Mouse (Mus musculus): ENCODE data around the gene Sh3pxd2a. TPM values are rescaled to one million over a fixed set of nuclear protein-coding genes. Genes with fewer than 3 reads are reported as not detected.

The Sh3pxd2a gene
- polyA plus RNA-seq, 1 experiment from 2014 or later = 6.4 TPM

DNA sequence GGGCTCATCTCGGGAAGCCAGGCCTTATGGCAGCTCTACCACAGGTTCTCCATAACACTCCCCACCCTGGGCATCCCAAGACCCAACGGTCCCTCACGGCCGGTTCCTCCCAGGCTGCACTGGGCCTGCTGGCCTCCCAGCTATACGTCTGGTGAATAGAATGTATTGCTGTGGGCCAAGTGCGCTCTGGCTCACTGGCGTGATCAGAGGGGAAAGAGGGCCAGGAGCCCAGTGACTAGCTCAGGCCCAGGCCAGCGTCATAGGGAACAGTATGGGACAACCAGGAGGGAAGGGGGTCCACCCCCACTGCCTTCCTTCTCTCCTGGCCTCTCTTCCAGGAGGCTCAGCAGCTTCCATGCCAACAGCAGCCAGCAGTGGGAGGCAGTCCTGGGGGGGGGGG is 145.1 kb downstream of the Sh3pxd2a start:
- WGBS = 91% methylated on average over 8 of the region's 8 CpGs
- no peak for ATAC-seq (replicated peaks; ENCODE audit: low FRiP score)
- no peaks in the 10 kb centered on the region for H3K9me3 ChIP-seq (replicated peaks)
- H3K4me2 ChIP-seq = 0 out of 2 replicates have a peak overlapping the region, but pooled peaks have one; percentile 37
- H3K4me1 ChIP-seq = peaks cover 71% of the 10 kb centered on the region
- no peak overlapping the region for H3K9ac ChIP-seq
- no peak overlapping the region for H3K4me3 ChIP-seq (replicated peaks)
- H3K36me3 ChIP-seq = no peaks in the 10 kb centered on the region
- no peak overlapping the region for H3K27ac ChIP-seq
- H3K27me3 ChIP-seq = no peaks in the 10 kb centered on the region

- ATAC-seq (replicated peaks; ENCODE audit: low FRiP score) = no peak
- H3K4me2 ChIP-seq = 0 out of 2 replicates have a peak overlapping the region, but pooled peaks have one; percentile 15
Observed at GRCm38 (mm10) chr19:47317063-47317938, 146.9 kb downstream of the Sh3pxd2a start.

GRCm38 (mm10) chr19:47316288-47317062 is 147.7 kb downstream of the Sh3pxd2a start:
- 70% methylated on average over 19 of the region's 19 CpGs for WGBS
- Histone ChIP-seq H3K27ac (peak overlapping the region; percentile 96), H3K4me2 (no peak overlapping the region)

More at GRCm38 (mm10) chr19:47317063-47317938, 146.9 kb downstream of the Sh3pxd2a start:
- H3K27ac ChIP-seq = peak overlapping the region; percentile 57
- no peaks in the 10 kb centered on the region for H3K9me3 ChIP-seq (replicated peaks)
- H3K4me3 ChIP-seq (replicated peaks) = no peak overlapping the region
- no peak overlapping the region for H3K9ac ChIP-seq
- peaks cover 88% of the 10 kb centered on the region for H3K4me1 ChIP-seq
- no peaks in the 10 kb centered on the region for H3K27me3 ChIP-seq
- WGBS = 67% methylated on average over 15 of the region's 15 CpGs
- 0 out of 2 replicates have a peak, but pooled peaks cover 2% of the 10 kb centered on the region for H3K36me3 ChIP-seq

GRCm38 (mm10) chr19:47315917-47316265 is 148.3 kb downstream of the Sh3pxd2a start:
- no peak overlapping the region for H3K9ac ChIP-seq
- WGBS = 33% methylated on average over 1 of the region's 1 CpGs
- no peaks in the 10 kb centered on the region for H3K27me3 ChIP-seq
- peaks cover 12% of the 10 kb centered on the region; the same call in 1 of the 2 replicates for H3K36me3 ChIP-seq
- H3K4me2 ChIP-seq = 0 out of 2 replicates have a peak overlapping the region, but pooled peaks have one; percentile 79
- H3K27ac ChIP-seq = peak overlapping the region; percentile 96
- peaks cover 96% of the 10 kb centered on the region for H3K4me1 ChIP-seq
- ATAC-seq (replicated peaks; ENCODE audit: low FRiP score) = no peak
- H3K9me3 ChIP-seq (replicated peaks) = no peaks in the 10 kb centered on the region
- H3K4me3 ChIP-seq (replicated peaks) = no peak overlapping the region

More at GRCm38 (mm10) chr19:47316288-47317062, 147.7 kb downstream of the Sh3pxd2a start:
- no peak for ATAC-seq (replicated peaks; ENCODE audit: low FRiP score)
- peaks cover 96% of the 10 kb centered on the region for H3K4me1 ChIP-seq
- H3K9ac ChIP-seq = no peak overlapping the region
- no peak overlapping the region for H3K4me3 ChIP-seq (replicated peaks)
- peaks cover 10% of the 10 kb centered on the region; the same call in 1 of the 2 replicates for H3K36me3 ChIP-seq
- no peaks in the 10 kb centered on the region for H3K9me3 ChIP-seq (replicated peaks)
- no peaks in the 10 kb centered on the region for H3K27me3 ChIP-seq

DNA sequence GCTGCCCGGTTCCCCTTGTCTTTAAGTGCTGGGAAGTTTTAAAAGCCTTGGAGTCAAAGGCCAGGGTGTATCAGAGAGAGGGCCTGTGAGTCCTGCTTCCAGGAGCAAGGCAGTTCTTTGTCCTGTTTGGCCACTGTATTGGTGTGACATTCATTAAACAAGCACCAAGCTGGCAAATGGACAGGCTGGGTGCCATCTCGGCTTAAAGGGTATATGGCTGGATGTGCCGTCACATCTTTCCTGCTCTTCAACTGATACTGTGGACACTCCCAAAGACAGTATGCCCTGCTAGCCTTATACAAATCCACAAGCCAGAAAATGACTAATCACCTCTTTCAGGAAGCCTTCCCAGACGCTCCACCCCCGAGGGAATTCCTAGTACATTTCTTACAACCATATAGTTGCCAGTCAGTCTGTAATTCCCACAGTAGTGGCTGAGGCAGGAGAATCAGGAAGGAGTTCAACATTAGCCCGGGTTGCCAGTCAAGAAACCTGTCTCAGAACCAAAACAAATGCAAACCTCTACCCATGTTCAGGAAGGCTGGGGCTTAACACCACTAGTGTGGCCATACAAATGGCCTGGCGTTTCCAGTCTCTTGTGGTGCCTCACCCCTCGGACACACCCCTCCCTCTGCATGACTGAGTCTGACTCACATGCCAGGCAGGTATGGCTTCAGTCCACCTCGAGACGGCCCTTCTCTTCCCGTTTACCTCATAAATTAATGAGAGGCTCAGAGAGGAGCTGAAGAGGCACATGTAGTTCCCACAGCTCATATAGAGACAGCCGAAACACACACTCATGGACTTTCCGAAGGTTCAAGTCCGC is 148.9 kb downstream of the Sh3pxd2a start:
- no peaks in the 10 kb centered on the region for H3K27me3 ChIP-seq
- H3K27ac ChIP-seq = peak overlapping the region; percentile 96
- H3K4me2 ChIP-seq = peak overlapping the region; percentile 79
- peak overlapping the region; percentile 65; the same call in 1 of the 2 replicates for H3K9ac ChIP-seq
- H3K9me3 ChIP-seq (replicated peaks) = no peaks in the 10 kb centered on the region
- peak overlapping the region; percentile 55 for H3K4me3 ChIP-seq (replicated peaks)
- peaks cover 14% of the 10 kb centered on the region; the same call in 1 of the 2 replicates for H3K36me3 ChIP-seq
- WGBS = 35% methylated on average over 14 of the region's 14 CpGs
- H3K4me1 ChIP-seq = peaks cover 90% of the 10 kb centered on the region
- no peak for ATAC-seq (replicated peaks; ENCODE audit: low FRiP score)

- Histone ChIP-seq H3K4me3 (replicated peaks) (peak overlapping the region; percentile 55), H3K9ac (peak overlapping the region; percentile 65), H3K27me3 (no peaks in the 10 kb centered on the region), H3K9me3 (replicated peaks) (no peaks in the 10 kb centered on the region), H3K4me1 (peaks cover 87% of the 10 kb centered on the region), H3K4me2 (peak overlapping the region; percentile 79), H3K27ac (peak overlapping the region; percentile 96), H3K36me3 (peaks cover 23% of the 10 kb centered on the region; the same call in 1 of the 2 replicates)
- peak; percentile 85 for ATAC-seq (replicated peaks; ENCODE audit: low FRiP score)
- WGBS = 8% methylated on average over 44 of the region's 49 CpGs
Observed at GRCm38 (mm10) chr19:47314076-47314941, 149.9 kb downstream of the Sh3pxd2a start.

GRCm38 (mm10) chr19:47313387-47314075 is 150.7 kb downstream of the Sh3pxd2a start:
- no peaks in the 10 kb centered on the region for H3K9me3 ChIP-seq (replicated peaks)
- peaks cover 85% of the 10 kb centered on the region for H3K4me1 ChIP-seq
- 10% methylated on average over 11 of the region's 11 CpGs for WGBS
- peak; percentile 23 for ATAC-seq (replicated peaks; ENCODE audit: low FRiP score)
- H3K9ac ChIP-seq = peak overlapping the region; percentile 65
- H3K27ac ChIP-seq = peak overlapping the region; percentile 96
- peaks cover 27% of the 10 kb centered on the region; the same call in 1 of the 2 replicates for H3K36me3 ChIP-seq
- no peaks in the 10 kb centered on the region for H3K27me3 ChIP-seq
- H3K4me2 ChIP-seq = peak overlapping the region; percentile 79
- H3K4me3 ChIP-seq (replicated peaks) = peak overlapping the region; percentile 55

- peaks cover 75% of the 10 kb centered on the region for H3K4me1 ChIP-seq
- ATAC-seq (replicated peaks; ENCODE audit: low FRiP score) = no peak
- H3K27me3 ChIP-seq = no peaks in the 10 kb centered on the region
- H3K36me3 ChIP-seq = peaks cover 36% of the 10 kb centered on the region; the same call in 1 of the 2 replicates
- no peak overlapping the region for H3K4me2 ChIP-seq
- peak overlapping the region; percentile 14; the same call in 1 of the 2 replicates for H3K27ac ChIP-seq
- H3K9me3 ChIP-seq (replicated peaks) = no peaks in the 10 kb centered on the region
- no peak overlapping the region for H3K9ac ChIP-seq
- no peak overlapping the region for H3K4me3 ChIP-seq (replicated peaks)
- 65% methylated on average over 4 of the region's 4 CpGs for WGBS
Observed at GRCm38 (mm10) chr19:47311162-47311561, 153.0 kb downstream of the Sh3pxd2a start.

GRCm38 (mm10) chr19:47309824-47310223 is 154.4 kb downstream of the Sh3pxd2a start:
- Histone ChIP-seq H3K9me3 (replicated peaks) (no peaks in the 10 kb centered on the region), H3K9ac (no peak overlapping the region), H3K4me2 (no peak overlapping the region), H3K27me3 (no peaks in the 10 kb centered on the region), H3K36me3 (peaks cover 43% of the 10 kb centered on the region), H3K4me1 (peaks cover 71% of the 10 kb centered on the region), H3K27ac (no peak overlapping the region), H3K4me3 (replicated peaks) (no peak overlapping the region)
- ATAC-seq (replicated peaks; ENCODE audit: low FRiP score) = no peak
- WGBS = 94% methylated on average over 12 of the region's 12 CpGs

- peak overlapping the region; percentile 75 for H3K27ac ChIP-seq
- no peak overlapping the region for H3K4me2 ChIP-seq
- ATAC-seq (replicated peaks; ENCODE audit: low FRiP score) = no peak
- no peaks in the 10 kb centered on the region for H3K9me3 ChIP-seq (replicated peaks)
- peaks cover 67% of the 10 kb centered on the region for H3K4me1 ChIP-seq
- no peak overlapping the region for H3K4me3 ChIP-seq (replicated peaks)
- no peak overlapping the region for H3K9ac ChIP-seq
- WGBS = 66% methylated on average over 8 of the region's 8 CpGs
- H3K27me3 ChIP-seq = no peaks in the 10 kb centered on the region
- peaks cover 40% of the 10 kb centered on the region for H3K36me3 ChIP-seq
Observed at GRCm38 (mm10) chr19:47306917-47307315, 157.3 kb downstream of the Sh3pxd2a start.

Measured in kidney, embryonic 15.5 days (tissue).